Comparison of ENCODE assay signal across 17 mouse cellular contexts in the genomic region with DNA sequence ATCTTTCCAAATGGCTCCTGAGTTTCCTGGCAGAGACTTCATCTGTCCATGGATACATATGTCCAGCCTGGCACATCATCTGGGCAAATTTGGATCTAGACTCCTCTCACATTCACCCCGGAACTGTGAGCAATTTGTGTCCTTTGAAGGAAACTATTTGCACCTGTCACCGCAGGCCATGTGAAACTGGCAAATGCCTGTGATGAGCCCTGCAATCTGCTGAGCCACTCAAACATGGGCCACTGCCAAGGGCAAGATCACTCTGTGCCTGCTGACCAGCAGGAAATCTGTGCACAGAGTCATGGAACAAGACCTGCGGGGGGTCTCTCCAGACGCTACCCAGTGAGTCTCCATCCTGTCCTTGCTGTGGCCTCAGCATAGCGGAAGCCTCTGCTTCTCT. TPM values are rescaled to one million over a fixed set of nuclear protein-coding genes. Genes with fewer than 3 reads are reported as not detected.
DNase-seq lines count a peak whose midpoint lies in the region; ATAC-seq lines count a peak whose summit lies in the region.
"Had no signal": no experiment of that assay in that cellular context is flagged by ENCODE, and none has a peak within 500 bp of the region (broad histone marks: within the 10 kb centered on the region; RNA-seq: fewer than 3 reads in every experiment).

No protein-coding gene starts in this region.

- ATAC-seq in neural tube, embryonic 15.5 days (ENCODE audit: low FRiP score) = no peak
- ATAC-seq: CD4-positive, CD25-positive, alpha-beta regulatory T cell, adult 4 months; forebrain, embryonic 16.5 days had no signal

- H3K4me1 ChIP-seq in neural tube, embryonic 15.5 days = peaks cover 34% of the 10 kb centered on the region
- H3K4me1 ChIP-seq: stomach, embryonic 15.5 days had no signal

- peak; percentile 86 for DNase-seq in left cerebral cortex, postnatal 4 days
- DNase-seq in left cerebral cortex, postnatal 14 days (ENCODE audit: low spot score in 2 of 2) = no peak
- peak; percentile 95 for DNase-seq in brain, adult 2 months (ENCODE audit: low read depth, low spot score)
- DNase-seq in cerebellum, postnatal 14 days = peak; percentile 91 to 93
- peak; percentile 89 for DNase-seq in skeletal muscle tissue, adult 2 months (ENCODE audit: low read depth, low spot score)
- no peak for DNase-seq in yolk sac, embryonic 10.5 days (ENCODE audit: low spot score)
- DNase-seq: heart, adult 2 months; kidney, adult 9 months; lung, postnatal 36 days; right cerebral cortex, postnatal 25 days; thymus, postnatal 14 days had no signal

- intact Hi-C loops in left cerebral cortex, postnatal 4 days (cut with DNase I) = no loop called here
- intact Hi-C loops in left cerebral cortex, postnatal 14 days (cut with DNase I) = no loop called here

- H3K9me3 ChIP-seq in neural tube, embryonic 15.5 days (replicated peaks) = no peaks in the 10 kb centered on the region
- H3K9me3 ChIP-seq: stomach, embryonic 15.5 days had no signal

- H3K4me3 ChIP-seq in neural tube, embryonic 15.5 days (replicated peaks) = no peak overlapping the region
- H3K4me3 ChIP-seq: heart, adult 2 months; stomach, embryonic 15.5 days had no signal

- no peaks in the 10 kb centered on the region; the same call in none of the 2 replicates for H3K27me3 ChIP-seq in neural tube, embryonic 15.5 days (replicated peaks)
- H3K27me3 ChIP-seq: stomach, embryonic 15.5 days had no signal

- no peak overlapping the region for H3K9ac ChIP-seq in neural tube, embryonic 15.5 days (replicated peaks)
- H3K9ac ChIP-seq: liver, embryonic 14.5 days; stomach, embryonic 15.5 days had no signal

- H3K36me3 ChIP-seq in neural tube, embryonic 15.5 days = no peaks in the 10 kb centered on the region
- H3K36me3 ChIP-seq: stomach, embryonic 15.5 days had no signal

- 83% methylated on average over 5 of the region's 5 CpGs for WGBS in neural tube, embryonic 15.5 days

- no peak overlapping the region for H3K27ac ChIP-seq in neural tube, embryonic 15.5 days (replicated peaks)
- H3K27ac ChIP-seq: heart, adult 2 months; liver, embryonic 14.5 days; stomach, embryonic 15.5 days had no signal

- H3K4me2 ChIP-seq in neural tube, embryonic 15.5 days = no peak overlapping the region
- H3K4me2 ChIP-seq: stomach, embryonic 15.5 days had no signal

RNA-seq across cellular contexts. Expression of a gene that starts 41.3 kb away (rescaled TPM):
- total RNA-seq in left cerebral cortex, postnatal 4 days (2021) = 100 to 1,000 TPM; 187 to 196 TPM
- total RNA-seq in left cerebral cortex, postnatal 14 days (2021) = 100 to 1,000 TPM; 111 to 132 TPM
- polyA plus RNA-seq in neural tube, embryonic 15.5 days (2015; fragmentation: Nextera tagmentation; extraction: Ambion mirVana) = 280 and 319 TPM in 2 replicates

RNA-seq across cellular contexts. Expression of a gene that starts 48.3 kb away (rescaled TPM):
- total RNA-seq in left cerebral cortex, postnatal 4 days (2021) = 10 to 100 TPM; 35.1 to 36.1 TPM
- 100 to 1,000 TPM; 112 to 119 TPM for total RNA-seq in left cerebral cortex, postnatal 14 days (2021)
- polyA plus RNA-seq in neural tube, embryonic 15.5 days (2015; fragmentation: Nextera tagmentation; extraction: Ambion mirVana) = 2.7 and 4.2 TPM in 2 replicates
- total RNA-seq: heart, adult 2 months; neutrophil, adult 5-6 weeks had no signal

Comparison
In these comparisons a context has a peak if more than half of its experiments do, and no peak if none do; other contexts are left out.
1. DNase-seq: peak in left cerebral cortex, postnatal 4 days (single experiment), brain, adult 2 months (single experiment), cerebellum, postnatal 14 days (2 of 2) and skeletal muscle tissue, adult 2 months (single experiment); none in left cerebral cortex, postnatal 14 days (0 of 2) and yolk sac, embryonic 10.5 days (single experiment).